Mouse (Mus musculus) adrenal gland, adult 2 months (tissue): ENCODE measurements around the gene Cux2. TPM values are rescaled to one million over a fixed set of nuclear protein-coding genes. Genes with fewer than 3 reads are reported as not detected.

Source experiments
- DNase-seq: peaks from one replicate; pipeline ENCODE4 v3.0.0; 2021
- polyA plus RNA-seq: library from polyadenylated mRNA; depleted of rRNA; stranded (reverse); fragments of >200 nt; gene quantifications from 2 replicates; pipeline ENCODE4 v1.2.3, GENCODE M21; 2012
- total RNA-seq, 2 experiments: library from RNA; stranded (reverse); gene quantifications; 2 replicates each; pipeline ENCODE4 v1.2.3; 2021

The Cux2 gene
- total and polyA plus RNA-seq, 3 experiments, result 14.4 to 37.6 (median 22.0) TPM

- no peak for DNase-seq
Observed at GRCm38 (mm10) chr5:121919216-121919615, 130.7 kb downstream of the Cux2 start.

GRCm38 (mm10) chr5:121916813-121917212 is 133.1 kb downstream of the Cux2 start:
- no peak for DNase-seq

- DNase-seq, result no peak
Observed at GRCm38 (mm10) chr5:121913999-121914398, 135.9 kb downstream of the Cux2 start.

GRCm38 (mm10) chr5:121909226-121909985 is 140.5 kb downstream of the Cux2 start:
- peak; percentile 18 for DNase-seq

- DNase-seq, result no peak
Observed at GRCm38 (mm10) chr5:121905671-121906070, 144.2 kb downstream of the Cux2 start.

GRCm38 (mm10) chr5:121904799-121905198 is 145.1 kb downstream of the Cux2 start:
- DNase-seq, result no peak

GRCm38 (mm10) chr5:121902809-121903745 is 146.8 kb downstream of the Cux2 start:
- no peak for DNase-seq

- peak; percentile 33 for DNase-seq
Observed at GRCm38 (mm10) chr5:121895117-121895756, 154.7 kb downstream of the Cux2 start.

GRCm38 (mm10) chr5:121894647-121895046 is 155.3 kb downstream of the Cux2 start:
- DNase-seq, result no peak

- no peak for DNase-seq
Observed at GRCm38 (mm10) chr5:121893581-121893980, 156.3 kb downstream of the Cux2 start.

GRCm38 (mm10) chr5:121892281-121892680 is 157.6 kb downstream of the Cux2 start:
- DNase-seq, result no peak

GRCm38 (mm10) chr5:121890925-121891324 is 159.0 kb downstream of the Cux2 start:
- no peak for DNase-seq

- no peak for DNase-seq
Observed at GRCm38 (mm10) chr5:121889819-121890362, 160.0 kb downstream of the Cux2 start.

GRCm38 (mm10) chr5:121889375-121889774 is 160.5 kb downstream of the Cux2 start:
- DNase-seq, result no peak

- no peak for DNase-seq
Observed at GRCm38 (mm10) chr5:121883356-121883755, 166.5 kb downstream of the Cux2 start.

- peak; percentile 50 for DNase-seq
Observed at GRCm38 (mm10) chr5:121879211-121879610, 170.7 kb downstream of the Cux2 start.

GRCm38 (mm10) chr5:121878703-121879102 is 171.2 kb downstream of the Cux2 start:
- no peak for DNase-seq

GRCm38 (mm10) chr5:121876901-121877300 is 173.0 kb downstream of the Cux2 start:
- DNase-seq, result peak; percentile 68

- no peak for DNase-seq
Observed at GRCm38 (mm10) chr5:121875041-121875440, 174.9 kb downstream of the Cux2 start.

GRCm38 (mm10) chr5:121872158-121872557 is 177.7 kb downstream of the Cux2 start:
- DNase-seq, result peak; percentile 87

- DNase-seq, result no peak
Observed at GRCm38 (mm10) chr5:121871515-121872030, 178.3 kb downstream of the Cux2 start.

- DNase-seq, result no peak
Observed at GRCm38 (mm10) chr5:121870832-121871231, 179.1 kb downstream of the Cux2 start.
